Mouse (Mus musculus) adrenal gland, adult 10 weeks (tissue): ENCODE measurements around the gene E2f1. TPM values are rescaled to one million over a fixed set of nuclear protein-coding genes. Genes with fewer than 3 reads are reported as not detected.

Experiments
- polyA plus RNA-seq: library from polyadenylated mRNA; stranded (reverse); fragments of 350-450 nt; fragmentation: Illumina TruSeq; extraction: RNeasy Lipid Tissue Mini Kit (QIAGEN cat#74804); gene quantifications from one replicate; pipeline ENCODE4 v1.2.3, GENCODE M21; 2014; ENCODE audit warnings: low read depth, low replicate concordance

Gene E2f1
- 0.87 TPM for polyA plus RNA-seq

DNA sequence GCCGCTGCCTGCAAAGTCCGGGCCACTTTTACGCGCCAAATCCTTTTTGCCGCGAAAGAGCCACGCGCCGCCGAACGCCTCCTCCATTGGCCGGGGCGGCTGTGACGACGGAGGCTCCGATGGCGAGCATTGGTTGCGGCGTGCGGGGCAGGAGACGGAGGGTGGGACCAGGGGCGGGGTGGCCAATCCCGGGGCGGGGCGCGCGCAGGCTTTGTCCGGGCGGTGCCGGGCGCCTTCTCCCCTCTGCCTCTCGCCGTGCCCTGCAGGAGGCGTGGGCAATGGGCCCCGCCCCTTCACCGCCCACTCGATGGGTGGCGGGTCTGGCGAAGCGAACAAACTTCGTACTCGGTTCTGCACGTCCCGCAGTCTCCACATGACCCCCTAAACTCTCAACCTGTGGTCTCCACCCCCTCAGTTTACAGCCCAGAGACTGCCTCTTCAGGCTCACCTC lies at the start of gene E2f1:
Gene E2f1 (minus strand): TSS at position 57 of the 451 bp plus-strand sequence.

DNA sequence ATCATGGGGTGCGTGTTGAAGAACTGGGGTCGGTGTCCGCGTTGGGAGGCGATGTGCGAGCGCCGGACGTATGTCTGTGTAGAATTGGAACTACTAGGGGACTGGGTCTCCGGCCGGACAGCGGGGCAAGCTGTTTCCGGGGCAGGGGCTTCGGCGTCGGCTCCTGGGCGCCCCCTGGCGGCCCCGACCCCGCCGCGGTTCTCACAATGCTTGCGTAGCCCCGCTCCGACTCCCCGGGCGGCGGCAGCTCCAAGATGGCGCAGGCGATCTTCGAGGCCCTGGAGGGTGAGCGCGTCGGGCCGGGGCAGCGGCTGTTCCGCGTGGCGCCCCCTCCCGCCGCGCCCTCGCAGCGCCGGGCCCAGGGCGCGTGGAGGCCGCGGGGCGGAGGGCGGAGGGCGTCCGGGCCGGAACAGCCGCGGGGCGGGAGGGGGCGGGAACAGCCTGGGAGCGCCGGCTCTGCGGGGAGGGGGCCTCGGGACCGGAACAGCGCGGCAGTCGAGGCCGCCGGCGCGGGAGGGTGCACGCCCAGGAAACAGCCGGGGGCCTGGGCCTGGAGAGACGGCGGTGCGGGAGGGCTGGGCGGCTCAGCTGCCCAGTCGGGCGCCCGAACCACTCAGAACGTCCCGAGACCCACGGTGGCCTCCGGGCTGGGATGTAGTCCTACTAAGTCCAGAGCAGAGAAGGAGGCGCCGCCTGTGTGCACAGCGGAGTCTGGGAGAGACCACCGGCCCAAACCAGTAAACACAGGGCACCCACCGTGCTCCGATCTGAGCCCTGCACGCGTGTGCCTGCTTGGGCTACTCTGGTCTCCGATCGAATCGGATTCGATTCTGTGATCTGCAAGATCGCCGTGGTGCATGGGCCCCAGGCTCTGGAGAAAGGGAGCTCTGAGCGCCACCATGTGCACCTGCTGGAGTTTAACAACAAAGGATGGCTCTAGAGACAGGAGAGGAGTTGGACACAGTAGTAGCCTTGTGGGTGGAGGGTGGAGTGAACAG lies 43.7 kb upstream of the E2f1 start, which contains the start of the genes Zfp341 and 4930519P11Rik:
Gene Zfp341 (plus strand): TSS at position 180 of the 998 bp plus-strand sequence.
Gene 4930519P11Rik (minus strand): TSS at position 320 of the 998 bp plus-strand sequence.

DNA sequence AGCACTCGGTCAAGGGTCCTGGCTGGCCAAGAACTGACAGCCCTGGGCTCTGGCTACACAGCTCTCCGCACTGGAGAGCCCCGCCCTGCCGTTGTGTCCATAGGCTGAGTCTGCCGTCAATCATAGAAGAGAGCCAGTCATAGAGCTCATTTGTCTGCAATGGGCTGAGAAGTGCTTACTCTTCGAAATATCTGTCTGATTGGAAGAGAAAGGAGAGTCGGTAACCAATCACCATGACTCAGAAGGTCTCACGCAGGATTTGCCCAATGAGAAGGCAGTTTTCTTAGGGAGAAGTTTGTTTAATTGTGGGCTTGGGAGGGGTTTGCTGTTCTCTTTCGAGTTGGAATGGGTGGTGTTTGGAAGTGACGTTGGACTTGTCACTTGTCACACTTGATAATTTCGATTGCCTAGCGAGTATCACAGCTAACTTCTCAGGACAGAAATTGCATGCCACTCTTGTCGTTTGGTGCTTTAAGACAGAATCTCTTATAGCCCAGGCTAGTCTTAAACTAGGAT lies 34.0 kb upstream of the E2f1 start, which contains the start of gene Pxmp4:
Gene Pxmp4 (minus strand): TSS at position 71 of the 516 bp plus-strand sequence.

DNA sequence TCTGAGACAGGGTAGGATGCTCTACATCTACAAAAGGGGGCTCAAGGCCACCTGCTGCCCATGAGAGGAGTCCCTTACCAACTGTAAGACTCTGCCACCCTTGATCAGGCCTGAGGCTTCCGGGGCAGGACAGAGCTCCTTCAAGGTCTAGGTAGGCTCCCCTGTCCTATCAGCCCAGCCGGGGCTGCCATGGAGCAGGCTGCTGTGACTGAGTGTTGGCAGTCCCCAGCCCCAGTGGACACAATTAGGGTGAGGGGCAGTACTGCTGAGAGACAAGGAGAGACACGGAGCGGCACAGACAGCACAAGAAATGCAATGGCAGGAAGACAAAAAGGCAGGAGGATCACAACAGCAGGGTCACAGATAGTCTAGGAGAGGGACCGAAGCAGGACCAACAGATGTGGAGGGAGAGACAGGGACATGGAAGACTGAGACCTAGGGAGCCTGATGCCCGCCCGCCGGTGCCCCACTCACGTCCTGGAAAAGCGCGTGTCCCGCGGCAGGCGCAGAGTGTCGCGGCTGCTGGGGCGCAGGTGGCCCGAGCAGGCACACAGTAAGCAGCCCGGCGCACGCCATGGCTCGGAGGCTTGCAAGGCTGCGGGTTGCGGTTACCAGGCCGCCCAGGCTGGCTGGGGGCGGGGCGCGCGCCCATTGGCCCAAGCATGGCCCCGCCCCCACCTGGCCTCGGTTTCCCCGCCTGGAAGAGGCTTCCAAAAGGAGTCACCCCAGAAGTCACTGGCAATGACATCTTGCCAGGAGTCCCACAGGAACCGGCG lies 11.2 kb downstream of the E2f1 start, which contains the start of gene Necab3:
Gene Necab3 (minus strand): TSS at position 627 of the 776 bp plus-strand sequence.

DNA sequence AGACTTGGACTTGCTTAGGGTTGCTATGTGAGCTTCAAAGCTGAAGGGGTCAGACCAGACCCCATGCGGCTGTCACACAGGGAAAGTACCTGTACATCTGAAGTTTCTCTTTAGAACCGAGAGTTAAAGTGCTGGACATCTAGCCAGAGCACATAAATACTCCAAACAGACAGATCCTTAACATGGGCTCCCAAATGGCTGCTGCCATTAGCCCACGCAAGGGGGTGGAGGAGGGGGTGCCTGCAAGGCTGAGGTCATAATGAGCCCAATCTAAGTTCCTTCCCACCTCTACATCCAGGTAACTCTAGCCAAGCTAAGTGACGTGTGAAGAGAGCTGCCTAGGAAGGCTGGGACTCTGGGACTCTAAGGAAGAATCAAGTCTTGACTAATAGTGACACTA lies 18.2 kb downstream of the E2f1 start, which contains the start of gene Actl10:
Gene Actl10 (plus strand): TSS at position 301 of the 400 bp plus-strand sequence.

DNA sequence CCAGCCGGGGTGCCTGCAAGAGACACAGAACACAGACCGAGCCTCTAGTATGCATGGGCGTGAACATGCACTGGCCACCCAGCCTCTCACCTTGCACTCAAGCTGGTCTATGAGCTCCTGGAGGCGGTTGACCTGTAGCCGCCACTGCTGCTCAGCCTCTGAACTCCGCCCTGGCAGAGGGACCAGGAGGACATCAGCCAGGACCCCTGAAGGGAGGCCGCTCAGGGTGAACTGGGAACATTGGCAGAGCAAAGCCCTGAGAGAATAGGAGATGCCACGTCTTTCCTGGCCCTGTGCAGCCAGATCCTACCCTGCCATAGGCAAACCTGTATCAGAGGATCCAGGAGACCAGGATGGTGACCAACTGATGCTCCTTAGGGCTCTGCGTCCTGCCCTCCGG lies 23.0 kb downstream of the E2f1 start, which contains the start of gene 1700003F12Rik:
Gene 1700003F12Rik (plus strand): TSS at position 375 of the 400 bp plus-strand sequence.

Other genes starting within 250 kb of the E2f1 start
- gene Cdk5rap1, start 196.9 kb downstream of the E2f1 start, polyA plus RNA-seq: 8.8 TPM
- gene Snta1, start 161.8 kb downstream of the E2f1 start, polyA plus RNA-seq: 0.29 TPM
- 27.1 TPM for gene Cbfa2t2, start 133.4 kb downstream of the E2f1 start, polyA plus RNA-seq
- not detected for gene 1700003F12Rik, start 22.8 kb downstream of the E2f1 start, polyA plus RNA-seq
- gene Actl10, start 18.1 kb downstream of the E2f1 start, polyA plus RNA-seq: not detected
- not detected for gene Necab3, start 11.0 kb downstream of the E2f1 start, polyA plus RNA-seq
- 12.5 TPM for gene Pxmp4, start 33.8 kb upstream of the E2f1 start, polyA plus RNA-seq
- gene Zfp341, start 43.4 kb upstream of the E2f1 start, polyA plus RNA-seq: not detected
- gene 4930519P11Rik, start 43.5 kb upstream of the E2f1 start, polyA plus RNA-seq: not detected
- 131 TPM for gene Chmp4b, start 81.8 kb upstream of the E2f1 start, polyA plus RNA-seq
- not detected for gene Gm14214, start 200.1 kb upstream of the E2f1 start, polyA plus RNA-seq
- 140 TPM for gene Raly, start 221.2 kb upstream of the E2f1 start, polyA plus RNA-seq
- not detected for gene a, start 221.5 kb upstream of the E2f1 start, polyA plus RNA-seq